Mouse (Mus musculus) intestine, postnatal 0 days (tissue): Measurements from ENCODE around the gene Ambp. TPM values are rescaled to one million over a fixed set of nuclear protein-coding genes. Genes with fewer than 3 reads are reported as not detected.

Experiments
- ATAC-seq: fragments of 200-750 bp; cut with Nextera tagmentation; 2 replicates; pipeline ENCODE4 v1.8.0; 2017; ENCODE audit warnings: mild to moderate bottlenecking, moderate TSS enrichment, moderate library complexity
- H3K27ac ChIP-seq: fragments of 300-500 bp; sonication (generic); 2 replicates; pipeline ENCODE4 v1.5.1; 2014; ENCODE audit warnings: mild to moderate bottlenecking, low read depth, low read length, moderate library complexity
- H3K27me3 ChIP-seq: fragments of 300-500 bp; sonication (generic); replicated peaks from 2 replicates; pipeline ENCODE4 v1.6.1; 2014; ENCODE audit warnings: low read length, mixed read lengths; ENCODE audit not compliant: control insufficient read depth, insufficient read depth
- H3K36me3 ChIP-seq: fragments of 300-500 bp; sonication (generic); 2 replicates; pipeline ENCODE4 v1.6.1; 2014; ENCODE audit warnings: mild to moderate bottlenecking, moderate library complexity; ENCODE audit not compliant: control insufficient read depth, insufficient read depth
- H3K4me1 ChIP-seq: fragments of 300-500 bp; sonication (generic); replicated peaks from 2 replicates; pipeline ENCODE4 v1.6.1; 2014; ENCODE audit warnings: antibody characterized with exemption, low read length, mixed read lengths; ENCODE audit not compliant: control insufficient read depth, insufficient read depth
- H3K4me2 ChIP-seq: fragments of 300-500 bp; sonication (generic); replicated peaks from 2 replicates; pipeline ENCODE4 v1.6.1; 2014; ENCODE audit warnings: low read depth, mild to moderate bottlenecking, moderate library complexity
- H3K4me3 ChIP-seq: fragments of 300-500 bp; sonication (generic); 2 replicates; pipeline ENCODE4 v1.5.1; 2014; ENCODE audit warnings: low read depth, low read length
- H3K9ac ChIP-seq: fragments of 300-500 bp; sonication (generic); 2 replicates; pipeline ENCODE4 v1.6.1; 2014; ENCODE audit warnings: mild to moderate bottlenecking, low read depth, low read length
- H3K9me3 ChIP-seq: fragments of 300-500 bp; sonication (generic); 2 replicates; pipeline ENCODE4 v1.6.1; 2016; ENCODE audit warnings: mixed run types; ENCODE audit not compliant: control insufficient read depth
- CTCF ChIP-seq: sonication (generic); IDR thresholded peaks from 2 replicates; pipeline ENCODE4 v1.5.1; 2016; ENCODE audit warnings: low read depth, mild to moderate bottlenecking, control low read depth, antibody characterized with exemption, moderate library complexity
- WGBS: fragments of 180-500 bp; shearing (Covaris S2); extraction: QIAGEN DNeasy Blood & Tissue Kit; methylation state at CpG from one replicate; pipeline ENCODE4 v1.1.7; 2014; 5-methylcytosine and 5-hydroxymethylcytosine counted together
- polyA plus RNA-seq: library from polyadenylated mRNA; unstranded; fragments of >200 nt; fragmentation: Nextera tagmentation; extraction: Ambion mirVana; gene quantifications from 2 replicates; pipeline ENCODE4 v1.2.1, GENCODE M21; 2015

Ambp gene
- polyA plus RNA-seq, 1 experiment from 2014 or later = 7.8 TPM

DNA sequence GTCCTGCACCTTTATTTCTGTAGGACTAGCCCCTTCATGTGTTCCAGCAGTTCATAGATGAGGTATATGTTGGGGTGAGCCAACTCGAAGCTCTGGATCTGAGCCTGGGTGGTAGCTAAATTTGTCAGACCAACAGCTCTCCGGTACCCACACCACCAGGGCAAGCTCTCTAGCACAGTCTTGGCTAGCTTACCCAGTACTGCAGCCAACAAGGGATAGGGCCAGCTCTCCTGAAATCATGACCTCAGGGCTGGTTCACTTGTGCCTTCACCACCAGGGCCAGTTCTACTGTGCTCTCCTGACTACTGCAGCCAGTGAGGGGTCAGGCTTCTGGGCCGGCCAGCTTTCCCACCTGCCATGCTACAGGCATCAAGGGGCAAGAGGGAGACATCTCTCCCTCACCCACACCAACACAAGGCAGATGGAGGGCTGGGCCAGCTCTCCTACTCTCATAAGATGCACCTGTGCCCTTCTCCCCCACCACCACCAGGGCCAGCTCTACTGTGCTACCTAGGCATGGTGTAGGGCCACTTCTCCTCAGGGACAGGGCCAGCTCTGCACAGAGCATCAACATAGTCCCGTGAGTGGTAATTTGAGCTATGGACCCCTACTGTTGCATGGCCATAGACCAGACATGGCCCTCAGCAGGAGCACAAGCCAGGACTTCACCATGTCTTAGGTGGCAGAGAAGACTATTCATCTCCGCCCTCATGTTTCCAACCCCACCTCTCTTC is 24.5 kb downstream of the Ambp start:
- H3K36me3 ChIP-seq = peaks cover 38% of the 10 kb centered on the region; the same call in 1 of the 2 replicates
- H3K27me3 ChIP-seq = no peaks in the 10 kb centered on the region
- no peaks in the 10 kb centered on the region for H3K4me1 ChIP-seq
- H3K4me2 ChIP-seq = no peak overlapping the region
- TF ChIP-seq CTCF = no peak
- H3K27ac ChIP-seq = no peak overlapping the region
- H3K4me3 ChIP-seq = no peak overlapping the region
- no peak for ATAC-seq
- H3K9me3 ChIP-seq = no peaks in the 10 kb centered on the region
- 92% methylated on average over 5 of the region's 5 CpGs for WGBS
- no peak overlapping the region for H3K9ac ChIP-seq

DNA sequence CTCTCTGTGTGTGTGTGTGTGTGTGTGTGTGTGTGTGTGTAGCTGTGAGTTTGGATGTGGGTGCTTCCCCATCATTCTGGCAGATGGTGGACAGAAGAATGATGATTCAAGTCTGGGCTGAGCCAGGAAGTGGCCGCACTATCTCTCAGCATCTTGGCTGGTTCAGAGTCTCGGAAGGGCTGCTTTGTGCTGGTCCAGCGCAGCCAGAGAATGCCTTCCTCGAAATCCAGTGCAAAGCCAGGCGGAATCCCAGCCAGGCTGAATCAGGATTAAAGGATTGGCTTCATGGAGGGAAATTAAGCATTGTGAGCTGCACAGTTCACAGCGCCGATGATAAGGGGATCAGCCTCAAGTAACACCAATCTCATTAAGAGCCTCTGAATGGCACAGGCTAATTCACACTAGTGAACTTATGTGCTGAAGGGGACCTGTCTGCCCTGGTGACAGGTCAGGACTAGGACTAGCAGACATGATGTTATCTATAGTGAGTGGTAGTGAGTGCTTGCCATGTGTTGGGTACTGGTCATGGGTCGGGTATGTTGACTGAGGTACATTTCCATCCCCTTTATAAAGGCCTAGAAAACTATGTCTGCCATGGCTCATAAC is 29.6 kb downstream of the Ambp start:
- Histone ChIP-seq H3K36me3 (peaks cover 24% of the 10 kb centered on the region), H3K4me3 (no peak overlapping the region), H3K27ac (no peak overlapping the region), H3K9me3 (0 out of 2 replicates have a peak, but pooled peaks cover 5% of the 10 kb centered on the region), H3K27me3 (no peaks in the 10 kb centered on the region), H3K9ac (no peak overlapping the region), H3K4me1 (no peaks in the 10 kb centered on the region), H3K4me2 (no peak overlapping the region)
- ATAC-seq = no peak
- 84% methylated on average over 8 of the region's 8 CpGs for WGBS
- no peak for TF ChIP-seq CTCF

GRCm38 (mm10) chr4:63118639-63119437 is 35.8 kb downstream of the Ambp start:
- H3K36me3 ChIP-seq = peaks cover 29% of the 10 kb centered on the region
- no peak overlapping the region for H3K27ac ChIP-seq
- WGBS = 90% methylated on average over 5 of the region's 5 CpGs
- H3K4me2 ChIP-seq = no peak overlapping the region
- no peak overlapping the region for H3K9ac ChIP-seq
- H3K27me3 ChIP-seq = no peaks in the 10 kb centered on the region
- H3K9me3 ChIP-seq = 0 out of 2 replicates have a peak, but pooled peaks cover 5% of the 10 kb centered on the region
- TF ChIP-seq CTCF = peak; percentile 99
- peak; percentile 69 for ATAC-seq
- no peak overlapping the region for H3K4me3 ChIP-seq
- H3K4me1 ChIP-seq = no peaks in the 10 kb centered on the region

DNA sequence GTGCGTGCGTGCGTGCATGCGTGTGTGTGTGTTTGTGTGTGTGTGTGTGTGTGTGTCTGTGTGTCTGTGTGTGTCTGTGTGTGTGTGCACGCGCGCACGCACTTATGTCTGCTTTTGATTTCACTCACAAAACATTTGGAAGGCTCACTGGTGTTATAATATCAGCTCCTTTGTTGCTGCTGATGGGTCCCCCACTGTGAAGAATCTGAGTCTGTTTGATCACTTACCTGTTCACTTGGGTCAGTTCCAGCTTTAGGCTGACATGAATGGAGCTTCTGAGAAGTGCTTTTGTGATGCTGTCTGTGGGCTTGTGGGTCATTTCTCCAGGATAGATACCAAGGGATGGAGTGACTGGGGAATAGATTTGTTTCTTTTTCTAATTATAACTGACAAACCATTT is 48.9 kb downstream of the Ambp start:
- H3K4me2 ChIP-seq = no peak overlapping the region
- H3K9me3 ChIP-seq = no peaks in the 10 kb centered on the region
- no peak overlapping the region for H3K27ac ChIP-seq
- no peak overlapping the region for H3K4me3 ChIP-seq
- WGBS = 96% methylated on average over 8 of the region's 8 CpGs
- no peaks in the 10 kb centered on the region for H3K4me1 ChIP-seq
- TF ChIP-seq CTCF = no peak
- peaks cover 4% of the 10 kb centered on the region; the same call in 1 of the 2 replicates for H3K36me3 ChIP-seq
- ATAC-seq = no peak
- H3K27me3 ChIP-seq = no peaks in the 10 kb centered on the region
- no peak overlapping the region for H3K9ac ChIP-seq

DNA sequence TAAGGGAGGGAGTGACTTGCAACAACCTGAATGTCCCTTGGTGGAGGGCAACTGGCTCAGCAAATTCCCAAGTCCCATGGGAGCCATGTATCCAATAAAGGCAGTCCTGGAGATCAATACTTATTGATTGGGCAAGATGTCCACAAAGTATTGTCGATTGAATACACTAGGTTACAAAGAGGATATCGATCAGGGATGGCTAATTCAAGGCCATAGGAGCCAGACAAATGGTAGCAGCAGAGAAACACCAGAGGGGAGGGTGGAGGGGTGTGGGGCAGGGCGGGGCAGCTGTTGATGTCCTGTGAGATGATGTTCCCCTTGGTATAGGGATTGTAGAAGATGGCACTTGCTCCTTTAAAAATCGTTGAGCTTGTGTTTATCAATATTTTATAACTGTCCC is 52.6 kb downstream of the Ambp start:
- H3K27ac ChIP-seq = no peak overlapping the region
- TF ChIP-seq CTCF = no peak
- H3K9me3 ChIP-seq = no peaks in the 10 kb centered on the region
- no peaks in the 10 kb centered on the region for H3K27me3 ChIP-seq
- H3K9ac ChIP-seq = no peak overlapping the region
- WGBS = 80% methylated on average over 4 of the region's 4 CpGs
- H3K4me2 ChIP-seq = no peak overlapping the region
- peaks cover 13% of the 10 kb centered on the region; the same call in 1 of the 2 replicates for H3K36me3 ChIP-seq
- ATAC-seq = no peak
- H3K4me3 ChIP-seq = no peak overlapping the region
- no peaks in the 10 kb centered on the region for H3K4me1 ChIP-seq

- no peak for TF ChIP-seq CTCF
- 46% methylated on average over 11 of the region's 11 CpGs for WGBS
- H3K36me3 ChIP-seq = peaks cover 13% of the 10 kb centered on the region; the same call in 1 of the 2 replicates
- peak; percentile 62 for ATAC-seq
- no peak overlapping the region for H3K4me3 ChIP-seq
- H3K9me3 ChIP-seq = no peaks in the 10 kb centered on the region
- no peaks in the 10 kb centered on the region for H3K27me3 ChIP-seq
- no peak overlapping the region for H3K9ac ChIP-seq
- H3K4me1 ChIP-seq = no peaks in the 10 kb centered on the region
- H3K27ac ChIP-seq = no peak overlapping the region
- 0 out of 2 replicates have a peak overlapping the region, but pooled peaks have one; percentile 18 for H3K4me2 ChIP-seq
Measured at GRCm38 (mm10) chr4:63100478-63100877, 54.1 kb downstream of the Ambp start.
